Mouse (Mus musculus) MEL (cell line): ENCODE data around the gene Foxj2.

Experiments
- CTCF ChIP-seq, 3 experiments: IDR thresholded peaks in 2 of 3; conservative IDR thresholded peaks in 1 of 3; 2 replicates each; pipeline ENCODE4 v1.5.1; 2011 to 2012; ENCODE audit warnings: low read length in 3 of 3, low read depth in 2 of 3, mild to moderate bottlenecking in 2 of 3, improper control_type of control experiment in 1 of 3, inconsistent platforms in 1 of 3, mixed read lengths in 1 of 3, moderate library complexity in 1 of 3; ENCODE audit not compliant: control insufficient read depth in 1 of 3, insufficient read depth in 1 of 3, poor library complexity in 1 of 3, severe bottlenecking in 1 of 3
- ELF1 ChIP-seq: IDR thresholded peaks from 2 replicates; pipeline ENCODE4 v1.6.1; 2014; ENCODE audit warnings: low read depth, mild to moderate bottlenecking, inconsistent platforms, low read length, improper control_type of control experiment, moderate library complexity
- EP300 ChIP-seq, 2 experiments: IDR thresholded peaks; 2 replicates each; pipeline ENCODE4 v1.6.1; 2011; ENCODE audit warnings: improper control_type of control experiment in 2 of 2, low read length in 2 of 2, low read depth in 1 of 2, mild to moderate bottlenecking in 1 of 2
- ETS1 ChIP-seq: IDR thresholded peaks from 2 replicates; pipeline ENCODE4 v1.6.1; 2012; ENCODE audit warnings: low read depth, mild to moderate bottlenecking, inconsistent platforms, low read length, improper control_type of control experiment, moderate library complexity
- GATA1 ChIP-seq: IDR thresholded peaks from 2 replicates; pipeline ENCODE4 v1.6.1; 2011; ENCODE audit warnings: low read depth, low read length, improper control_type of control experiment
- HCFC1 ChIP-seq: IDR thresholded peaks from 2 replicates; pipeline ENCODE4 v1.6.1; 2012; ENCODE audit warnings: low read depth, mild to moderate bottlenecking, inconsistent platforms, low read length, improper control_type of control experiment, moderate library complexity
- MAX ChIP-seq: IDR thresholded peaks from 2 replicates; pipeline ENCODE4 v1.6.1; 2011; ENCODE audit warnings: low read length, improper control_type of control experiment
- MAZ ChIP-seq: IDR thresholded peaks from 2 replicates; pipeline ENCODE4 v1.6.1; 2012; ENCODE audit warnings: low read depth, mild to moderate bottlenecking, inconsistent platforms, low read length, improper control_type of control experiment
- MEF2A ChIP-seq: IDR thresholded peaks from 2 replicates; pipeline ENCODE4 v1.6.1; 2014; ENCODE audit warnings: low read depth, mild to moderate bottlenecking, inconsistent platforms, low read length, improper control_type of control experiment; ENCODE audit not compliant: poor library complexity, insufficient replicate concordance, severe bottlenecking; ENCODE audit errors: extremely low read depth
- POLR2A ChIP-seq, 2 experiments: IDR thresholded peaks; 2 replicates each; pipeline ENCODE4 v1.6.1; 2011 to 2012; ENCODE audit warnings: low read length in 2 of 2, mild to moderate bottlenecking in 2 of 2, control low read depth in 1 of 2, improper control_type of control experiment in 1 of 2, low read depth in 1 of 2, moderate library complexity in 1 of 2; ENCODE audit not compliant: control insufficient read depth in 1 of 2, insufficient read depth in 1 of 2, poor library complexity in 1 of 2
- SMC3 ChIP-seq: IDR thresholded peaks from 2 replicates; pipeline ENCODE4 v1.6.1; 2011; ENCODE audit warnings: low read depth, low read length, improper control_type of control experiment
- TAL1 ChIP-seq: IDR thresholded peaks from 2 replicates; pipeline ENCODE4 v1.6.1; 2012; ENCODE audit warnings: mild to moderate bottlenecking, inconsistent platforms, low read length, moderate library complexity, mixed read lengths
- ZNF384 ChIP-seq: IDR thresholded peaks from 2 replicates; pipeline ENCODE4 v1.6.1; 2012; ENCODE audit warnings: low read depth, mild to moderate bottlenecking, inconsistent platforms, low read length, improper control_type of control experiment

GRCm38 (mm10) chr6:122810615-122811279 is 9.0 kb upstream of the Foxj2 start:
- TF ChIP-seq MAX (peak; percentile 71), SMC3 (no peak), POLR2A (IDR thresholded peaks at IDR 0.05; ENCODE audit: control insufficient read depth in 1 of 2, insufficient read depth in 1 of 2, low read depth in 1 of 2, low read length in 2 of 2, poor library complexity in 1 of 2) (peak in 1 of 2 experiments; percentile 88; a peak in 3 of 4 replicates), ELF1 (peak; percentile 88), TAL1 (no peak), HCFC1 (peak; percentile 91), ZNF384 (no peak), MAZ (peak; percentile 78; the same call in 1 of the 2 replicates), EP300 (IDR thresholded peaks at IDR 0.05; ENCODE audit: low read depth in 1 of 2, low read length in 2 of 2) (peak in 1 of 2 experiments; percentile 54; a peak in 2 of 4 replicates), MEF2A (0 out of 2 replicates have a peak, but pooled peaks have one; percentile 41), ETS1 (peak; percentile 52), GATA1 (no peak), CTCF (IDR thresholded peaks at IDR 0.05 in 2 of 3, conservative IDR thresholded peaks at IDR 0.05 in 1 of 3; ENCODE audit: control insufficient read depth in 1 of 3, insufficient read depth in 1 of 3, low read depth in 2 of 3, low read length in 3 of 3, poor library complexity in 1 of 3, severe bottlenecking in 1 of 3) (no peak; a peak in 1 of 6 replicates)
